Mouse (Mus musculus) liver, embryonic 13.5 days (tissue): Measurements from ENCODE around the gene Rad50. TPM values are rescaled to one million over a fixed set of nuclear protein-coding genes. Genes with fewer than 3 reads are reported as not detected.

Experiments
- ATAC-seq: fragments of 200-750 bp; cut with Nextera tagmentation; 2 replicates; pipeline ENCODE4 v1.8.0; 2017; ENCODE audit warnings: low read depth, mild to moderate bottlenecking, moderate number of reproducible peaks, moderate library complexity
- DNase-seq: peaks from one replicate; pipeline ENCODE4 v3.0.0; 2022
- H3K27ac ChIP-seq: fragments of 300-500 bp; sonication (generic); 2 replicates; pipeline ENCODE4 v1.5.1; 2015; ENCODE audit warnings: moderate library complexity, mild to moderate bottlenecking, inconsistent platforms
- H3K27me3 ChIP-seq: fragments of 300-500 bp; sonication (generic); 2 replicates; pipeline ENCODE4 v1.6.1; 2015; ENCODE audit warnings: mild to moderate bottlenecking, inconsistent platforms
- H3K36me3 ChIP-seq: fragments of 300-500 bp; sonication (generic); 2 replicates; pipeline ENCODE4 v1.6.1; 2015; ENCODE audit warnings: mild to moderate bottlenecking, inconsistent platforms
- H3K4me1 ChIP-seq: fragments of 300-500 bp; sonication (generic); replicated peaks from 2 replicates; pipeline ENCODE4 v1.6.1; 2015; ENCODE audit warnings: inconsistent platforms
- H3K4me2 ChIP-seq: fragments of 300-500 bp; sonication (generic); 2 replicates; pipeline ENCODE4 v1.6.1; 2015; ENCODE audit warnings: inconsistent platforms, mild to moderate bottlenecking, moderate library complexity
- H3K4me3 ChIP-seq: fragments of 300-500 bp; sonication (generic); replicated peaks from 2 replicates; pipeline ENCODE4 v1.5.1; 2015; ENCODE audit warnings: mild to moderate bottlenecking, inconsistent platforms
- H3K9ac ChIP-seq: fragments of 300-500 bp; sonication (generic); 2 replicates; pipeline ENCODE4 v1.6.1; 2015; ENCODE audit warnings: mild to moderate bottlenecking, inconsistent platforms
- H3K9me3 ChIP-seq: fragments of 300-500 bp; sonication (generic); replicated peaks from 2 replicates; pipeline ENCODE4 v1.6.1; 2016; ENCODE audit warnings: inconsistent platforms
- WGBS: fragments of 180-500 bp; shearing (Covaris S2); methylation state at CpG from one replicate; pipeline ENCODE4 v1.1.7; 2015; ENCODE audit not compliant: insufficient replicate concordance; 5-methylcytosine and 5-hydroxymethylcytosine counted together
- polyA plus RNA-seq: library from polyadenylated mRNA; unstranded; fragments of >200 nt; fragmentation: Nextera tagmentation; extraction: Ambion mirVana; gene quantifications from 2 replicates; pipeline ENCODE4 v1.2.1, GENCODE M21; 2015

Rad50 gene
- 19.5 and 24.1 TPM in 2 replicates for polyA plus RNA-seq

DNA sequence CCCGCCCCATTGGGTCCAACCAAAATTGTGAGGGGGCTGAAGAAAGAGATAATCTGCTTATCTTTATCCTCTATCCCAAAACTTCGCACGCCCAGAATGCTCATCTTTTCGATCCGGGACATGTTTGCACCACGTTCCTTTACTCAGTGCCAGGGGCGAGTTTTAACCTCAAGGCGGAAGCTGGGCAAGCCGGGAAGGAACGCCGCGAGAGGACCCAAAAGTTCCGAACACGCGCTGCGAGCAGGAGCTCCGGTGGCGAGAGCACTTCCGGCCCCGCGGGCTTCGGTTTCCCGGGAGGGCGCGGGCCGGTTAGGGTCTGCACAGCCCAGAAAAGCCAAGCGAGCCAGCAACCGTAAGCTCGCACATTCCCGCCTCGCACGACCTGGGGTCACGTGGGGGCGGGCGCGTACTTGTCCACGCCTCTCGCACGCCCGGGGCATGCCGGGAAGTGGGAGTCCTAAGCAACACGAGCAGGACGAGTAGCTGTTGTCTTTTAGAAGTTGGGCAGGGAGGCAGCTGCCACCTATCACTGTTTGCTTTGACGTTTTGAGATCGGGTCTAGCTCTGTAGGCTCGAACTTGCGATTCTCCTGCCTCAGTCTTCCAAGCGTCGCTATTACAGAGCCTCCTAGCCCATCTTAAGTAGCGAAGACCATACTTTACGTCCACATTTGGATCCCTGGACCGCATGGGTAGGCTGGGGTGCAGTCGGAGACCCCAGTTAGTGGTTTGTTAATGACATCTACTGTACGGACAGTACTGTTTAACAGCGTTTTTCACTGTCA is at the start of gene Rad50:
Gene Rad50, minus strand, starts transcription at position 386 of the 784 bp plus-strand sequence.
- Histone ChIP-seq H3K27ac (peak within 1 kb of the TSS; percentile 89), H3K4me2 (peak within 1 kb of the TSS; percentile 95), H3K9ac (peak within 1 kb of the TSS; percentile 81), H3K36me3 (peaks cover 16% of the 10 kb centered on the region), H3K27me3 (no peaks in the 10 kb centered on the region), H3K4me3 (peak within 1 kb of the TSS; percentile 87), H3K9me3 (no peaks in the 10 kb centered on the region), H3K4me1 (peaks cover 33% of the 10 kb centered on the region)
- DNase-seq (peak; percentile 91), ATAC-seq (peak; percentile 93)
- WGBS = 2% methylated on average over 55 of the region's 55 CpGs

DNA sequence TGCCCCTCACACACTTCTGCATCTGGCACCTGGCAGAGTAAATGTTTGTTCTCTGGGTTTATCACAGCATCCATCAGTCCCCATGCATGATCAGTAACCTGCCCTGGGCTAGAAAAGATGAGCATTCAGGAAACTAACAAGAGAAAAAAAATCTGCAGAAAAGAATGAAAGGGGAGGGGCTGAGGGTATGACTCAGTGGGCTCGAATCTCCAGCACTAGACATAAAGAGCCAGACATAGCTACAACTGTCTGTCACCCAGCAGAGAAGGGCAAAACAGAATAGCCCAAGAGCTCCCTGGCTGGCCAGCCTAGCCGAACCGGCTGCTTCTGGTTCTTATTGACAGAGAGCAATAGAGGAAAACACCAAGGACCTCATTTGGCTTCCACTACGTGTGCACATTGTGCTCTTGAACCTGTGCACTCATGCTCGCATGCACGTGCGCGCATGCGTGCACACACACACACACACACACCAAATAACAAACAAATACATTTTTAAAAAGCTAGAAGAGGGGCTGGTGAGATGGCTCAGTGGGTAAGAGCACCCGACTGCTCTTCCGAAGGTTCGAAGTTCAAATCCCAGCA is 48.0 kb upstream of the Rad50 start:
- no peaks in the 10 kb centered on the region for H3K9me3 ChIP-seq
- H3K9ac ChIP-seq = no peak overlapping the region
- H3K36me3 ChIP-seq = no peaks in the 10 kb centered on the region
- DNase-seq (no peak), ATAC-seq (no peak)
- no peak overlapping the region for H3K4me2 ChIP-seq
- H3K27ac ChIP-seq = no peak overlapping the region
- no peaks in the 10 kb centered on the region for H3K27me3 ChIP-seq
- no peak overlapping the region for H3K4me3 ChIP-seq
- peaks cover 19% of the 10 kb centered on the region for H3K4me1 ChIP-seq
- 79% methylated on average over 12 of the region's 12 CpGs for WGBS

DNA sequence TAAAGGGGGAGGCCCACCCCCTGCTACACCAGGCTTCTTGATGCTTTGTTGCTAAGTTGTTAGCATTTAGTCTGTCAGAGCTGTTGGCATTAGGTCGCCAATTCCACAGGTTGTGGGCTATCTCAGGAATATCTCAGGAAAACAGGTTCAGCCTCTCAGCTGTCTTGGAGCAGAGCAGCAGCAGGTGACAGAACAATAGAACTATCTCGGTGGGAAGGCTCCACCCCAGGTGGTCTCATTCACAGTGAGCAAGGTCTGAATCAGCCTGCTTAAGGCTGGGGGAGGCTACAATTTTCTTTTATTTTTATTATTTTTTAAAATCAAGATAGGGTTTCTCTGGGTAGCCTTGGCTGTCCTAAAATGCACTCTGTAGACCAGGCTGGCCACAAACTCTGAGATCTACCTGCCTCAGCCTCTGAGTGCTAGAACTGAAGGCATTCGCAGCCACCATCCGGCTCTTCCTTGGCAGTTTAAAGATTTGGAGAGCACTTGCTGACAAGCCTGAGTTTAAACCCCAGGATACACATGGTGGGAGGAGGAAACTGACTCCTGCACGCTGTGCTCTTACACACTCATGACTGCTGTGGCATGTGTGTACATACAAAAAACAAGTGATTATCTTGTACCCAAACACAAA is 42.7 kb upstream of the Rad50 start:
- WGBS = 55% methylated on average over 5 of the region's 5 CpGs
- Histone ChIP-seq H3K27ac (no peak overlapping the region), H3K9ac (no peak overlapping the region), H3K4me3 (no peak overlapping the region), H3K4me1 (no peaks in the 10 kb centered on the region), H3K36me3 (no peaks in the 10 kb centered on the region), H3K4me2 (no peak overlapping the region), H3K27me3 (no peaks in the 10 kb centered on the region), H3K9me3 (no peaks in the 10 kb centered on the region)
- DNase-seq (no peak), ATAC-seq (no peak)

DNA sequence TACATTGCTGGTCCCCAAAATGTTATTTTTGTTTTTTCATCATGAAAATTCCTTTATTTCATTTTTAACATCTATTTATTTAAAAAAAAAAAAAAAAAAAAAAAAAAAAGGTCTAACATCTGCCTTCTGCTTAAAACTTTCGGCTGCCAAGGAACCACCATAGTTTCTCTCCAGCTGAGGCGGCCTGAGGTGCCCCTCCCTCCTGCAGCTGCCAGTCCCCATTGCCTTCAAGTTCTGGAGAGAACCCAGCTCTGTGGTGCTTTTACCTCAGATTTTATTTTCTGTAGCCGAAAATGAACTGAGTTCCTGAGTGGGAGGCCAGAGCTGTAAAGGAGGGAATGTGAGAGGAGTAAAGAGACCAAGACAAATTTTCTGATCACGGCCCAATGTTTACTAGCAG is 42.2 kb upstream of the Rad50 start:
- no peaks in the 10 kb centered on the region for H3K9me3 ChIP-seq
- DNase-seq = no peak
- H3K36me3 ChIP-seq = no peaks in the 10 kb centered on the region
- H3K27ac ChIP-seq = no peak overlapping the region
- H3K27me3 ChIP-seq = no peaks in the 10 kb centered on the region
- no peak for ATAC-seq
- no peak overlapping the region for H3K4me3 ChIP-seq
- WGBS = 48% methylated on average over 4 of the region's 4 CpGs
- no peaks in the 10 kb centered on the region for H3K4me1 ChIP-seq
- H3K4me2 ChIP-seq = no peak overlapping the region
- H3K9ac ChIP-seq = no peak overlapping the region

- 45% methylated on average over 6 of the region's 6 CpGs for WGBS
- no peak overlapping the region for H3K27ac ChIP-seq
Measured at GRCm38 (mm10) chr11:53748614-53749013, 41.5 kb upstream of the Rad50 start.

DNA sequence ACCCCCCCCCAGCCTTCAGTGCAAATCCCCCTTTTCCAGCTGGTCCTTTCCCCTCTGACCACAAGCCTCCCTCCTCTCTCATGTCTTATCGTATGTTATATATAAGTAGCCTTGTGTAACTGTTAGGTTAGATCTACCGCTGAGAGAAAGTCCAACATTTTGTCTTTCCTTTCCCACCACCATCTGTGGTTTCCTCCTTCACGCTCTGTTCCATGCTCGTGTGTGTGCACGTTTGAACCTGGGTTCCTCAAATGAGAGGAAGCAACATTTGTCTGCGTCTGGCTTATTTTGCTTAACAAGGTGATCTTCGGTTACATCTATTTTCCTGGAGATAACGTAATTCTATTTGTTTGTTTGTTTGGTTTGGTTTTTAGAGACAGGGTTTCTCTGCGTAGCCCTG is 40.9 kb upstream of the Rad50 start:
- Histone ChIP-seq H3K9ac (no peak overlapping the region), H3K4me2 (no peak overlapping the region), H3K4me3 (no peak overlapping the region), H3K27me3 (0 out of 2 replicates have a peak, but pooled peaks cover 5% of the 10 kb centered on the region), H3K27ac (no peak overlapping the region), H3K36me3 (no peaks in the 10 kb centered on the region), H3K9me3 (no peaks in the 10 kb centered on the region), H3K4me1 (no peaks in the 10 kb centered on the region)
- 36% methylated on average over 9 of the region's 9 CpGs for whole genome bisulfite sequencing
- DNase-seq = no peak
- ATAC-seq = no peak

More at GRCm38 (mm10) chr11:53748614-53749013, 41.5 kb upstream of the Rad50 start:
- H3K36me3 ChIP-seq = no peaks in the 10 kb centered on the region
- ATAC-seq (no peak), DNase-seq (no peak)
- no peaks in the 10 kb centered on the region for H3K9me3 ChIP-seq
- H3K4me2 ChIP-seq = no peak overlapping the region
- H3K9ac ChIP-seq = no peak overlapping the region
- H3K27me3 ChIP-seq = 0 out of 2 replicates have a peak, but pooled peaks cover 4% of the 10 kb centered on the region
- no peaks in the 10 kb centered on the region for H3K4me1 ChIP-seq
- no peak overlapping the region for H3K4me3 ChIP-seq

GRCm38 (mm10) chr11:53745260-53745659 is 38.1 kb upstream of the Rad50 start:
- Histone ChIP-seq H3K4me1 (no peaks in the 10 kb centered on the region), H3K27me3 (0 out of 2 replicates have a peak, but pooled peaks cover 5% of the 10 kb centered on the region), H3K4me3 (no peak overlapping the region), H3K9me3 (no peaks in the 10 kb centered on the region), H3K9ac (no peak overlapping the region), H3K4me2 (no peak overlapping the region), H3K27ac (no peak overlapping the region), H3K36me3 (no peaks in the 10 kb centered on the region)
- 73% methylated on average over 2 of the region's 2 CpGs for WGBS
- ATAC-seq (no peak), DNase-seq (no peak)

DNA sequence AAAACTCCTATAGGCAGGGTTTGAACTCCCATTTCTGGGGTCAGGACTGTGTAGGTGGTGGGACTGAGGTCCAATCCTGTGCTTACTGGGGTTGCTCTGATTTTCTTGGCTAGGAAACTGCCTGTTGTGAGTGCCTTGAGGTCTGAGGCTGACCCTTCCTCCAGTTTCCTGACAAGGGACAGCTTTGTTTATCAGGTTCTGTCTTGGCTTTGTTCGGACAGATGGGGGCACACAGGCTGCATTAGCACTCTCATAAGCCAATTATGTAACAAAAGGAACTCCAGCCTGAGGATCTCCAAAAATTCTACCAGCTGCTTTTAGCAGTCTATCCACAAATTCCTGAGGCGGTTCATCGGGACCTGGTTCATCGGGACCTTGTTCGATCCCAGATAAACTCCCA is 35.2 kb upstream of the Rad50 start:
- H3K36me3 ChIP-seq = no peaks in the 10 kb centered on the region
- DNase-seq = no peak
- H3K9me3 ChIP-seq = no peaks in the 10 kb centered on the region
- H3K4me3 ChIP-seq = no peak overlapping the region
- H3K27me3 ChIP-seq = 0 out of 2 replicates have a peak, but pooled peaks cover 5% of the 10 kb centered on the region
- no peak overlapping the region for H3K27ac ChIP-seq
- H3K9ac ChIP-seq = no peak overlapping the region
- H3K4me1 ChIP-seq = no peaks in the 10 kb centered on the region; the same call in 1 of the 2 replicates
- no peak for ATAC-seq
- 36% methylated on average over 5 of the region's 5 CpGs for WGBS
- H3K4me2 ChIP-seq = no peak overlapping the region

GRCm38 (mm10) chr11:53737573-53737946 is 30.4 kb upstream of the Rad50 start:
- Histone ChIP-seq H3K4me3 (no peak overlapping the region), H3K27ac (no peak overlapping the region), H3K4me2 (no peak overlapping the region), H3K27me3 (no peaks in the 10 kb centered on the region), H3K4me1 (peaks cover 12% of the 10 kb centered on the region; the same call in 1 of the 2 replicates), H3K36me3 (no peaks in the 10 kb centered on the region), H3K9me3 (no peaks in the 10 kb centered on the region), H3K9ac (no peak overlapping the region)
- ATAC-seq = peak; percentile 47; the same call in 1 of the 2 replicates
- peak; percentile 36 for DNase-seq
- 18% methylated on average over 6 of the region's 6 CpGs for WGBS

DNA sequence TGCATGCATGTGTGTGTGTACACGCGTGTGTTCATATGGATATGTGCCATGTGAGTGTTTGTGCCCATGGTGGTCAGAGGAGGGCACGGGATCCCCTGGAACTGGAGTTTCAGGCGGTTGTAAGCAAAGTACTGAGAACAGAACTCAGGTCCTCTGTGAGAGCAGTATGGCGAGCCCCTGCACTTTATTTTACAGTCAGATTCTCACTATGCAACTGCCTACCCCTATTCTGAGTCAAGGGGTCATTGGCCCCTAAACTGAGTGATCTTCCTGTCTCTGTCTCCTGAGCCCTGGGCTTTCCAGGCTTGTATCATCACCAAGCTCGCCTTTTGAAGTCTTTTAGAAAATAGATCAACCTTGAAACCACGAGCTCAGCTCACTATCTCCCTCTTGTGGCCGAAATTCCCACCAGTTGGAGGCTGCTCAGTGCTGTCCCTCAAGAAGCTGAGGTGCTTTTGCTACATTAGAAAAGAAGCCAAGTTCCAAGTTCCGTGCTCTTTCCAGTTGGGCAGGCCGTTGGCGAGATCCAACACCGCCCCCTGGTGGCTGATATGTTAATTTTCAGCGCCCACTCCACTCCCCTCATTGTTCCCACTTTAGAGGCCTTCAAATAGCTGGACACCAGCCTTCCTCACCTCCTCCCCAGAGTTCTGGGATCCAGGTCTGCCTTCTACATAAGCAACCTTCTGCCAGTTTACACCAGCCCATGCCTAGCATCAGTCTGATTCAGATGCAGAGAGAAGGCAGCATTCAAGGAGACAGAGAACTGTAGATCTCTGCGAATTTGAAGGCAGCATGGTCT is 29.9 kb upstream of the Rad50 start:
- H3K4me1 ChIP-seq = peaks cover 12% of the 10 kb centered on the region; the same call in 1 of the 2 replicates
- no peak overlapping the region for H3K4me3 ChIP-seq
- no peak overlapping the region for H3K27ac ChIP-seq
- H3K9me3 ChIP-seq = no peaks in the 10 kb centered on the region
- no peaks in the 10 kb centered on the region for H3K27me3 ChIP-seq
- DNase-seq (peak; percentile 59), ATAC-seq (peak; percentile 55)
- H3K36me3 ChIP-seq = no peaks in the 10 kb centered on the region
- no peak overlapping the region for H3K9ac ChIP-seq
- H3K4me2 ChIP-seq = no peak overlapping the region
- WGBS = 38% methylated on average over 14 of the region's 14 CpGs
